Mouse (Mus musculus): ENCODE measurements around the gene Tmem167. TPM values are rescaled to one million over a fixed set of nuclear protein-coding genes. Genes with fewer than 3 reads are reported as not detected.

Gene Tmem167
- polyA plus RNA-seq, 1 experiment from 2014 or later: 61.6 TPM

Other genes starting within 250 kb of the Tmem167 start
- 12.0 and 12.8 TPM in 2 replicates for gene Xrcc4, start 485 bp downstream of the Tmem167 start, polyA plus RNA-seq (2014; fragmentation: Nextera tagmentation; extraction: Ambion mirVana)